Mouse (Mus musculus) CD8-positive naive resting alpha-beta T cell, adult 2 months (primary cell): ENCODE data around the gene Zfp28.

Experiments used
- DNase-seq, 2 experiments: peaks; one replicate each; pipeline ENCODE4 v3.0.0; 2022; ENCODE audit warnings: low read depth in 2 of 2, low spot score in 2 of 2

Zfp28 gene

GRCm38 (mm10) chr7:6397996-6398975 is 15.2 kb downstream of the Zfp28 start, which contains the start of gene Smim17:
TSS of gene Smim17 (plus strand) at chr7:6398715.
- peak; percentile 35 to 51 for DNase-seq

DNA sequence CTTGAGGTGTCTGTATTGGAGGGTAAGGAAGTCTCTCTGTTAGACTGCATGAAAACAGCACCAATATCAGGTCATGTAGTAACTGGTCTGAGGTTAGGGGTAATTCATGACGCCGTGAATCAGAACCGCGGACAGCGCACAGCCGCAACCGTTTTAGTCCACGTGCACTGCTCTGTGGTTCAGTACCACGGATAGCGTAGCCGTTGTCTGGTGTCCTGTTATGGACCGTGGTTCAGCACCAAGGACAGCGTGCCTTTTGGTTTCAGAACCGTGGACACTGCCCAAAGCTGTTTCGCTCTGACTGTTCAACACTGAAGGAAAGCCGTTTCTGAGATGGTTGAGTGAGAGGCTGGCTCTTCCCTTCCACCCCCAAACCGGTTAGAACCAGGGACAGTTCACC is 26.9 kb downstream of the Zfp28 start, which contains the start of gene Gm20715:
Gene Gm20715 (plus strand): TSS at position 235 of the 400 bp plus-strand sequence.
- peak in 1 of 2 experiments; percentile 18 for DNase-seq

- DNase-seq = no peak
These were observed 31.7 kb downstream of the Zfp28 start for GRCm38 (mm10) chr7:6414626-6415441.

DNA sequence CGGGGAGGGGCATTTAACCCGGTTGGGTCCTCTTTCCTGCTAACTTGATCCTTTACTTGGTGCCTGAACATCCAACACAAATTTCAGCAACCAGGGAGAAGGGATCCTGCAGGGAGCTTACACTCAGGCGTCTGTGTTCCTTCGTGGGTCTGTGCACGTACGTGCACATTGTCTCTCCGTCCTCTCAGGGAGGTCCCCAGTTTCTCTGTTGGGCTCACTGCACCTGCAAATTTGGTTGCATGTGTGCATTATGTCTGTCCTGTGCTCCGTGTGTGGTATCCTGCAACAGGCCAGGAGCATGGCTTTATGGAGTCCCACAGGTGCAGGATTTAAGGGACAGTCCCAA is 32.3 kb downstream of the Zfp28 start:
- no peak for DNase-seq

- DNase-seq = no peak
These were observed 36.8 kb downstream of the Zfp28 start for GRCm38 (mm10) chr7:6419894-6420293.

DNA sequence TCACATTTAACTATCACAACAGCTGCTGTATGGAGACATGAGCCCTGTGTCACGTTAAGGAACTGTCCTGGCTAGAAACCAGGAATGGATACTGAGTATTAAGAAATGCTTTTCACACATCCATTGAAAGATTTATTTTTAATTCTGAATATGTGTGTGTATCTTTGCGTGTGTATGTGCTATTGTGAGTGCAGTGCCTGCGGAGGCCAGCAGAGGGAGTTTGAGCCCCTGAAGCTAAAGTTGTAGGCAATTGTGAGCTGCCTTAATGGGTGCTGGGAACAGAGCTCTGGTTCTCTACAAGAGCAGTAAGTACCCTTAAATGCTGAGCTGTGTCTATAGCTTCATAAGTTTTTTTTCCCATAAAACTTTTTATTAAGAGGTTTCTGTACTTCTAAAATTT is 46.3 kb downstream of the Zfp28 start:
- DNase-seq = no peak

DNA sequence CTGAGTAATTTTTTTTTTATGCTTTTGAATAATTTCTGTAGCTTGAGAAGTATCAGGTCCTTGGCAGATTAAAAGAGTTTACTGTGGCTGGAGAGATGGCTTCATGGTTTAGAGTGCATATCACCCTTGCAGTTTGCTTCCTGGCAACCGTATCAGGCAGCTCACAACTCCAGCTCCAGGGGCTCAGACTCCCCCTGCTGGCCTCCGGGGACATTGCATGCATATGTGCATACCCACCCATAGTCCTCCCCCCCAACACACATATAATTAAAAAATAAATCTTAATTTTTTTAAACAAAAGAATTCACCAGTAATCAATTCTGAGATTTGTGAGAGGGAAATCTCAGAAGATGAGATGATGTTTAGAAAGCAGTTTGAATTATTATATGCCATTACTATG is 47.2 kb downstream of the Zfp28 start:
- peak; percentile 6 to 27 for DNase-seq

DNA sequence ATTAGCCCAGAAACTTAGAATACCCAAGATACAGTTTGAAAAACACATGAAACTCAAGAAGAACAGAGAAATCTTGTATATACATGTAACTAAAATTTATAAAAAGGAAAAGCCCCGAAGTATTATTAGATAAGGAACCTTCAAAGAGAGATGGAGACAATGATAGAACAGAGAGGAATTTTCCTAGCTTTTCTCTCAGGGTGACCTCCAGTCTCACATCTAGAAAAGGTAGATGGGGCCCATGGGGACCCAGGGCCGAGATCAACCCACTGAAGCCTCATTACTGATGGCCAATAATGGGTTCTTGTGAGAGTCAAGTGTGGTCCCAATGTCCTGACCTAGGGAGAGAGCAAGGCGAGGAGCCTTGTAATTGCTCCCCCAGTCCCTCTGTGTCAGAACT is 55.3 kb downstream of the Zfp28 start, which contains the start of gene Olfr1344:
Gene Olfr1344 (plus strand): TSS at position 301 of the 400 bp plus-strand sequence.
- no peak for DNase-seq

DNA sequence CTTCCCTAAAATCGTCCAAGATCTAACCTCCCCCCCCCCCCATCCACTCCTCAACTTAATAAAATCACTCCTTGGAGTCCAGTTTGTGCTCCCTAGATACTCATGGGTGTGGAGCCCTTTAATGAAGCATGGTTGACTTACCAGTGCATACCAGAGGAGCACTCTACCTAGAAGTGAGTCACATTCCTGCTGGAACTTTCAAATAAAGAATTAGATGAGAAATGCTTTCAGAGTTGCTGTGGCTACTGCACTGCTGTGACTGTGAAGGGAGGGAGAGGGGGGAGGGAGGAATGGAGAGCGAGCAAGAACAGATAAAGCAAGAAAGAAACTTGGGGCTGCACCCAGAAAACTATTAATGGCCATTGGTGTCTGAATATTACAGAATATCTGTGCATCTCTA is 58.1 kb downstream of the Zfp28 start:
- no peak for DNase-seq
